Mouse (Mus musculus): ENCODE data around the gene Kcnh6. TPM values are rescaled to one million over a fixed set of nuclear protein-coding genes. Genes with fewer than 3 reads are reported as not detected.
A peak's percentile ranks its signal among the peaks of the same experiment; 100 is the strongest.
"Not testable (repeated sequence)": the region's sequence is repeated elsewhere in the genome, so short reads cannot be mapped to it uniquely, and the experiment has no call there.

Kcnh6 gene
- total RNA-seq, 2 experiments from 2014 or later, result 0.96 to 1.1 TPM

DNA sequence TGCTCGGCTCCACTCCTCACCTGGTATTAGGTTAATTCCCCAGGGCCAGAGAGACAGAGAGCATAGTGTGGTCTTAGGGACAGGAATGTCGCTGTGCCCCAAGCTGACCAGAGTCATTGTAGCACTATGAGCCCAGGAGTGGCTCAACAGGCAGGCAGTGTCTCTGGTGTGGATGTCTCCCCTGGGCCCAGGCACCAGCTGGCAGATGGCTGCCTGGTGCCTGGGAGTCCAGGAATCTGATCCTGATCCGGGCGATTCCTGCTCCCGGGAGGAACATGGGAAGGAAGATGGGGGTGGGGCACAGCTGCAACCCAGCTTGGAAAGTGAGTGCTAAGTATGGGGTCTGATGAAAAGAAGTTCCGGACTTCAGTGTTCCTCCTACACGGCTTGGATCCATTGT is 4.8 kb downstream of the Kcnh6 start:
- DNase-seq (ENCODE audit: extremely low spot score in 1 of 2, low spot score in 1 of 2), result no peak

DNA sequence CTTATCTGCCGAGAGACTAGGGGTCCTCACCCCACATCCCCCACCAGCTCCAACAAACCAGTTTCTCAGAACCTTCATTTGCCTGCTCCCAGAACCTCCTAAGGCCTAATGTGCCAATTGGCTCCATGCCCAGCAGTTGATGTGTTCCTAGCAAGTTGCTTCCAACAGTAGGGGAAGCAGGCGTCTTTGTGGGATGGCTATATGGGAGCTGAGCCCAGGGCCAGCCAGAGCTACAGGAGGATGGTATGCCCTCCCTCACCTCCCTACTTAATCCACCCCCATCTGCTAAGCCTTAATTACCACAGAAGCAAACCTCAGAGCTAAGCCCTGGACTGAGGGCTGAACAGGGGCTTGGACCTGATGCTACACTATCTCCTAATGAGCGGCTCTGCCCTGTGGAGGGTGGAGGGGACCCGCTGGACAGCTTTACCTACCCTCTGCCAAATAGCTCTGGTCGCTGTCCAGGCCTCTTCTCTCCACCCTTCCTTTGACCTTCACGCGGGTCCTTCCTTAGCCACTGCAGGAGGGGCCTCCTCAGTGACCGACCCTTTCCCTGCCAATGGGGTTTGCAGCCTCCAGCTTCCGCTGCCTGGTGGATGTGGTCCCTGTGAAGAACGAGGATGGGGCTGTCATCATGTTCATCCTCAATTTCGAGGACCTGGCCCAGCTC is 5.8 kb downstream of the Kcnh6 start:
- peak in 1 of 2 experiments; percentile 54 for DNase-seq (ENCODE audit: extremely low spot score in 1 of 2, low spot score in 1 of 2)

GRCm38 (mm10) chr11:106016440-106016839 is 8.5 kb downstream of the Kcnh6 start:
- DNase-seq (ENCODE audit: extremely low spot score in 1 of 2, low spot score in 1 of 2), result no peak

- peak; percentile 27 to 38 for DNase-seq (ENCODE audit: extremely low spot score in 1 of 2, low spot score in 1 of 2)
These were observed 12.3 kb downstream of the Kcnh6 start for GRCm38 (mm10) chr11:106020051-106020763.

GRCm38 (mm10) chr11:106025774-106026173 is 17.9 kb downstream of the Kcnh6 start:
- DNase-seq (ENCODE audit: extremely low spot score in 1 of 2, low spot score in 1 of 2), result no peak

GRCm38 (mm10) chr11:106026465-106027151 is 18.7 kb downstream of the Kcnh6 start:
- peak; percentile 51 to 76 for DNase-seq (ENCODE audit: extremely low spot score in 1 of 2, low spot score in 1 of 2)

DNA sequence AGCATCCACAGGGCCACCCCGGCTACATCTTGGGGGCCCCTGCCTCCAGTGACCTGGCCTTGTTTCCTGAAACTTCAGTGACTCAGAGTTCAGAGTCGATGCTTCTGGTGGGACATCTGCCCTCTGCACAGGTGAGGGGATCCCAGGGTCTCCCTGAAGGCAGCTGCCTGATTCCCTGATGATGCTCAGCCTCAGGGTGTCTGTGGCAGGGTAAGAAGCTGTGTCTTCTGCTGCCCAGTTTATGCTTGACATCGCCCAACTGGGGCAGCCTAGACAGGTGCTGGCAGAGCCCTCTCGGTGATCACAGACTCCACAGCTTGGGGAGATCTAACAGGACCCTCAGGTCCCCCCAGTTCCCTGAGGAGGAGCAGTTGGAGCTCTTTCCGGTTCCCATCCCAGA is 19.7 kb downstream of the Kcnh6 start:
- DNase-seq (ENCODE audit: extremely low spot score in 1 of 2, low spot score in 1 of 2), result no peak

GRCm38 (mm10) chr11:106032074-106032473 is 24.1 kb downstream of the Kcnh6 start:
- DNase-seq (ENCODE audit: extremely low spot score in 1 of 2, low spot score in 1 of 2), result not testable (repeated sequence)

DNA sequence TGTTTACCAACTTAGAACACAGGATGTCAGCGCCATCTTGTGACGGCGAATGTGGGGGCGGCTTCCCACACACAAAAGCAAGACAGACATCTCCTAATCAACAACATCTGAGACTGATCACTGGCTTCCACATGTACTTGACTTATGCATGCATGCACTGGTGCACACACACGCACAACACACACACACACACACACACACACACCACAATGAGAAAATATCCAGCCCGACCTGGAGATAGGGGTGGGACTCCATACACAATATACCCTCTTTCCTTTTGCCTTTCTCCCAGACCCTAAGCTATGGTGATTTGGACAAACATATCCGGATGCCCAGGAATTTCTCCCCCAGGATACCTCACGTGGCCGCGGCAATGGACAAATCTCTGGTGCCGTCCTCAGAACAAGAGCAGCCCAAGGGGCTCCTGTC is 25.6 kb downstream of the Kcnh6 start:
- DNase-seq (ENCODE audit: extremely low spot score in 1 of 2, low spot score in 1 of 2), result no peak

DNA sequence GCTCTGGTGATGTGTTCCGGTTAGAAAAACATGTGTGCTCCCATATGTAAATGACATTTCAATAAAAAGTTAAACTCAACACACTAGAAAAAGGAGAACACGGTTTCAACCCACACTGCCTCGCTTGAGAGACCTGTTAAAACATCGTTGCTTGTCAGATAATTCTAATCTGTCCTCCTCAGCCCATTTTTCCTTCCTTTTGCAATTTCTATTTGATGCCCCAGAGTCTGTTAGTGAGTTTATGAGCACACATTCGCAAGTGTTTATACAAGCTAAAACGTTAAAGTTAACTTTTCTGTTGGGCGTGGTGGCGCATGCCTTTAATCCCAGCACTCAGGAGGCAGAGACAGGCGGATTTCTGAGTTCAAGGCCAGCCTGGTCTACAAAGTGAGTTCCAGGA is 27.1 kb downstream of the Kcnh6 start:
- DNase-seq (ENCODE audit: extremely low spot score in 1 of 2, low spot score in 1 of 2), result no peak

DNA sequence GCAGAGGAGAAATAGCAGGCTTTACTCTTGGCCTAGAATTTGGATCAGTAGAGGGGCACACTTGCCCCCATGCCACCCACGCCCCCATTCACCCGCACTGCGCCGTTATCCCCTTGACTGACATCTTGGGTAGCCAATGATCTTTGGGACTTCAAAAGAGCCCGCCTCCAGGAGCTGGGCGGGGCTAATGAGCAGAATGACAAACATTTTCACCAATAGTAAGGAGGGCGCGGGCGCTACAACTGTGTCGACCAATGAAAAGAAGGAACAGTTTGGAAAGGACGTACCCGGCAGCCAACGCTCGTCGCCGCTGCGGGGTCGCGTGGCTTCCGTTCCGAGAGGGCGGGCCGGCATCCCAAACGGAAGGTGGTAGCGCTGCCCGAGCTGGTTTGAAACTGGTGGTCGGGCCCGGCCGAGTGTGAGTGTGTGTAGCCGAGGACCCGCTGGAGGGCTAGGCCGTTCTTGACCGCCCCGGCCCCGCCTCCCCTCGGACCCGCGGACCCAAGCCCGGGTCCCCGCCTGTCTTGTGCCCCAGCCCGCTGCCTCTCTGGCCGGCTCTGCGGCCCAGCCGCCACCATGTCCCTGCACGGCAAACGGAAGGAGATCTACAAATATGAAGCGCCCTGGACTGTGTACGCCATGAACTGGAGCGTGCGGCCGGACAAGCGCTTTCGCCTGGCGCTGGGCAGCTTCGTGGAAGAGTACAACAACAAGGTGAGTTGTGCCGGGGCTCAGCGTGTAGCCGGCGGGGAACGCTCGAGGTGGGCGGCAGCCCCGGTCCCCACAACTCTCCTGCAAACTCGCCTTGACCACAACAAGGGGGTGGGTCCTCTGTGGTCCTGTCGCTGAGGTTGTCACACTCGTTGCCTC is 28.9 kb downstream of the Kcnh6 start, which contains the start of gene Dcaf7:
TSS of gene Dcaf7 (plus strand) at position 325 of the 870 bp plus-strand sequence.
- DNase-seq (ENCODE audit: extremely low spot score in 1 of 2, low spot score in 1 of 2), result peak; percentile 97 to 99

DNA sequence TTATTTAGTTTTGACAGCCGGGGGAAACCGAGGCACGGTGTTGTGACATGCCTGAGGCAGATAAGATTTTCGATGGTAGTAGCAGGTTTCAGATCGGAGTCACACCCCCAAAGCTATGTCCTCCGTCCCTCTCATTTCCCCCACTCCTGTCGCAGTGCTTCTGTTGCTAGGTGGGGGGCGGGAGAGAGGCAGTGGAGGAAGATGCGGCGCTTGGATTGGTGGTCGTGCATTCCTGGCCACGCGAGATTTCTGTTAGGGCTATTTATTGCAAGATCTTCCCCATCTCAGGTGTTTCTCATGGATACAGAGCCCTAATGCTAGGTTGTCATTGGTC is 29.5 kb downstream of the Kcnh6 start:
- peak; percentile 49 to 51 for DNase-seq (ENCODE audit: extremely low spot score in 1 of 2, low spot score in 1 of 2)

GRCm38 (mm10) chr11:106044349-106044748 is 36.4 kb downstream of the Kcnh6 start:
- no peak for DNase-seq (ENCODE audit: extremely low spot score in 1 of 2, low spot score in 1 of 2)

GRCm38 (mm10) chr11:106045256-106045655 is 37.3 kb downstream of the Kcnh6 start:
- DNase-seq (ENCODE audit: extremely low spot score in 1 of 2, low spot score in 1 of 2), result no peak

DNA sequence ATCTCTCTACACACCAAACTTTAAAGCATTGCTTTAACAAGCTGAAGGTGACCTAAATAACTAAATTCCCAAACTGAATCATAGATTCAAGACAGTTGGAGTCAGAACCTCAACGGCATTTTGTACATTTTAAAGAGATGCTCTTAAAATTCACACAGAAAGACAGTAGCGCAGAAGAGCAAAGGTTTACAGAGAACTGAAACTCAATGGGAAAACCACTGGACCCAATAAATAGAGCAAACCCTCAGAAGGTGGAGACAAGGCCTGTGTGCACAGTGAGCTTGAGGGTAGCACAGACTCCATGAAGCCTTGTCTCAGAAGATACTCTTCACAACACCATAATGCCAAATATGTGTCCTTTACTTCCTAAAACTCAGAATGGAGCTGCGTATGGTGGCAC is 37.9 kb downstream of the Kcnh6 start:
- DNase-seq (ENCODE audit: extremely low spot score in 1 of 2, low spot score in 1 of 2), result no peak

DNA sequence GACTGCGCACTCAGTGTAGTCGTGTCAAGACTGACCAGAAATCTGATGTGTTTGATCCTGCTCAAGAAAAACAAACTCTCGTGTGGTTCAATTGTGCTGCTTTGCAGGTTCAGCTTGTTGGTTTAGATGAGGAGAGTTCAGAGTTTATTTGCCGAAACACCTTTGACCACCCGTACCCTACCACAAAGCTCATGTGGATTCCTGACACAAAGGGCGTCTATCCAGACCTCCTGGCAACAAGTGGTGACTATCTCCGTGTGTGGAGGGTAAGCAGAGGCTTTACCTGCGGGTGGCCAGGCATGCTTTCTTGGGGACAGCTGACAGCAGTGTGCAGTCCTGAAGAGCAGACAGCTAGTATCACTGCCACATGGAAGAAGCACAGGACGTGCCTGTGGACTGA is 38.7 kb downstream of the Kcnh6 start:
- no peak for DNase-seq (ENCODE audit: extremely low spot score in 1 of 2, low spot score in 1 of 2)

DNA sequence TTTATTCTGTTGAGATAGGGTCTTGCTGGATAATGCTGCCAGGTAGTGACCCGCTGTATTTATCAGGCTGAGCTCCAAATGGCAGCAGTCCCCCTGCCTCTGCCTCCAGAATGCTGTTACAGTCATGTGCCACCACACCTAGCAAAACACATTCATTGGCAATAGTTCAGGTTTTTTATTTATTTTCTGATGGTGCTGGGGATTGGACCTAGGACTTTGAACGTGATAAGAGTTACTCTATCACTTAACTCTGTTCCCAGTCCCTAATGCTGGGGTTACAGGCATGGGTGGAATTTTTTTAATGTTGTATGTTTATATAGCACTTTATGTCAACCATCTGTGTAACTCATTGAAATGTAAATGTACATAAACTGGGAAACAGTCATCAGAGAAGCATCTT is 46.0 kb downstream of the Kcnh6 start:
- DNase-seq (ENCODE audit: extremely low spot score in 1 of 2, low spot score in 1 of 2), result no peak

DNA sequence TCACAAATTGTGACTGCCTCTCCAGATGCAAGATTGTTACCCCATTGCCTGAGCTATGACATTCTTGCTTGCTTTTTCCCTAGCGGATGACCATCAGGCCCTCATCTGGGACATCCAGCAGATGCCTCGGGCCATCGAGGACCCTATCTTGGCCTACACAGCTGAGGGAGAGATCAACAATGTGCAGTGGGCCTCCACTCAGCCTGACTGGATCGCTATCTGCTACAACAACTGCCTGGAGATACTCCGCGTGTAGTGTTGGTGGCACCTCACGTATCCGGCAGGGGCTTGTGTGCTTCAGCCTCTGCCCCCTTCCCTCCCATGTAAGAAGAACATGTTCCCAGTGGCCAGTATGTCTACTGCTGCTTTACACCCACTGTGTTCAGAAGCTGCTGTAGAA is 46.7 kb downstream of the Kcnh6 start:
- DNase-seq (ENCODE audit: extremely low spot score in 1 of 2, low spot score in 1 of 2), result no peak

- no peak for DNase-seq (ENCODE audit: extremely low spot score in 1 of 2, low spot score in 1 of 2)
These were observed 47.4 kb downstream of the Kcnh6 start for GRCm38 (mm10) chr11:106055341-106055740.

GRCm38 (mm10) chr11:106056819-106057491 is 49.0 kb downstream of the Kcnh6 start:
- DNase-seq (ENCODE audit: extremely low spot score in 1 of 2, low spot score in 1 of 2), result no peak
